Mouse (Mus musculus): ENCODE measurements around the gene Tns3. TPM values are rescaled to one million over a fixed set of nuclear protein-coding genes. Genes with fewer than 3 reads are reported as not detected.

Gene Tns3
- total and polyA plus RNA-seq, 3 experiments, result not detected

GRCm38 (mm10) chr11:8472439-8472838 lies 191.9 kb downstream of the Tns3 start:
- no peaks in the 10 kb centered on the region for H3K79me2 ChIP-seq (ENCODE audit: control insufficient read depth, insufficient read depth, low read length, poor library complexity)
- H3K27ac ChIP-seq (ENCODE audit: control insufficient read depth, low read depth, low read length), result no peak overlapping the region
- no peak for TF ChIP-seq MAFK (IDR thresholded peaks at IDR 0.05; ENCODE audit: borderline replicate concordance, low read depth, low read length)
- TF ChIP-seq NELFE (IDR thresholded peaks at IDR 0.05; ENCODE audit: low read depth, low read length), result no peak
- TF ChIP-seq E2F4 (IDR thresholded peaks at IDR 0.05; ENCODE audit: borderline replicate concordance, low read depth, low read length), result no peak
- no peak for TF ChIP-seq ELF1 (IDR thresholded peaks at IDR 0.05; ENCODE audit: low read depth, low read length)
- no peak for TF ChIP-seq MYC (IDR thresholded peaks at IDR 0.05; ENCODE audit: low read depth, low read length)
- TF ChIP-seq MAZ (IDR thresholded peaks at IDR 0.05; ENCODE audit: low read depth, low read length), result no peak
- TF ChIP-seq ZMIZ1 (IDR thresholded peaks at IDR 0.05; ENCODE audit: low read depth, low read length), result no peak
- TF ChIP-seq POLR2A (IDR thresholded peaks at IDR 0.05; ENCODE audit: control insufficient read depth in 1 of 2, insufficient read depth in 1 of 2, low read depth in 1 of 2, low read length in 2 of 2, poor library complexity in 1 of 2), result no peak
- no peak for TF ChIP-seq RCOR1 (IDR thresholded peaks at IDR 0.05; ENCODE audit: low read depth, low read length)
- no peak for TF ChIP-seq ZC3H11A (IDR thresholded peaks at IDR 0.05; ENCODE audit: low read depth, low read length)
- no peak for TF ChIP-seq MEF2A (IDR thresholded peaks at IDR 0.05; ENCODE audit: extremely low read depth, insufficient replicate concordance, low read depth, low read length, poor library complexity, severe bottlenecking)
- TF ChIP-seq ZNF384 (IDR thresholded peaks at IDR 0.05; ENCODE audit: low read depth, low read length), result no peak
- no peak for TF ChIP-seq TAL1 (IDR thresholded peaks at IDR 0.05; ENCODE audit: low read length)
- no peak for TF ChIP-seq KAT2A (conservative IDR thresholded peaks at IDR 0.05; ENCODE audit: low read depth, low read length)
- TF ChIP-seq EP300 (IDR thresholded peaks at IDR 0.05; ENCODE audit: low read depth in 1 of 2, low read length in 2 of 2), result no peak
- no peak for TF ChIP-seq GABPA (IDR thresholded peaks at IDR 0.05; ENCODE audit: low read depth, low read length)
- TF ChIP-seq RAD21 (IDR thresholded peaks at IDR 0.05; ENCODE audit: low read depth, low read length), result no peak
- no peaks in the 10 kb centered on the region for H3K36me3 ChIP-seq (ENCODE audit: control insufficient read depth in 1 of 2, insufficient read depth in 2 of 2, low read length in 2 of 2)
- no peak for DNase-seq (ENCODE audit: low read depth, low spot score)
- H3K4me1 ChIP-seq (ENCODE audit: control insufficient read depth in 1 of 2, insufficient read depth in 2 of 2, low read length in 2 of 2), result no peaks in the 10 kb centered on the region
- no peak overlapping the region for H3K4me3 ChIP-seq (ENCODE audit: control insufficient read depth in 1 of 2, insufficient read depth in 1 of 2, low read depth in 2 of 2, low read length in 2 of 2)
- H3K27me3 ChIP-seq (ENCODE audit: control insufficient read depth in 1 of 2, insufficient read depth in 2 of 2, low read length in 2 of 2), result no peaks in the 10 kb centered on the region
- H3K9me3 ChIP-seq (replicated peaks; ENCODE audit: insufficient read depth, low read length), result no peaks in the 10 kb centered on the region
- no peak overlapping the region for H3K9ac ChIP-seq (ENCODE audit: control insufficient read depth, low read depth, low read length, poor library complexity, severe bottlenecking)

DNA sequence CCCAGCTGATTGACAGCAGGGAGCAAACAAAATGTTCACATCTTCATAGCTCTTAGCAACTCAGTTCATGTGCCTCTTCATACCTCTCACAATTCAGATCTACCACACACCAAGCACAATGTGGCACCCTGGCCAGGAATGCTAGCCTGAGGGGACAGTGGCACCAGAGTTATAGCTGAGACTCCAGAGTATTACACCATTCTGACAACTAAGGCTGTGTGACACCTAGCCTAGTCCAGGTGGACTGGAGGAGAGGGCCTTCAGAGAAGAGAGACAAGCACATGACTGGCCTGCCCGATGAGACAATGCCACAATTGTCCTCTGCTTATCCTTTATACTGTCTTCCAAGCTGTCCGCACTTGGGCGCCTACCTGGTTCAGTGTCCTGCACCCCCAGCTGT lies 192.8 kb downstream of the Tns3 start:
- Histone ChIP-seq H3K79me2 (ENCODE audit: control insufficient read depth, insufficient read depth, low read length, poor library complexity) (no peaks in the 10 kb centered on the region), H3K4me3 (ENCODE audit: control insufficient read depth in 1 of 2, insufficient read depth in 1 of 2, low read depth in 2 of 2, low read length in 2 of 2) (no peak overlapping the region), H3K27me3 (ENCODE audit: control insufficient read depth in 1 of 2, insufficient read depth in 2 of 2, low read length in 2 of 2) (no peaks in the 10 kb centered on the region), H3K27ac (ENCODE audit: control insufficient read depth, low read depth, low read length) (no peak overlapping the region), H3K4me1 (ENCODE audit: control insufficient read depth in 1 of 2, insufficient read depth in 2 of 2, low read length in 2 of 2) (no peaks in the 10 kb centered on the region), H3K36me3 (ENCODE audit: control insufficient read depth in 1 of 2, insufficient read depth in 2 of 2, low read length in 2 of 2) (no peaks in the 10 kb centered on the region), H3K9ac (ENCODE audit: control insufficient read depth, low read depth, low read length, poor library complexity, severe bottlenecking) (no peak overlapping the region), H3K9me3 (replicated peaks; ENCODE audit: insufficient read depth, low read length) (no peaks in the 10 kb centered on the region)
- TF ChIP-seq GATA1 (IDR thresholded peaks at IDR 0.05; ENCODE audit: low read depth, low read length) (no peak), CHD1 (IDR thresholded peaks at IDR 0.05; ENCODE audit: low read depth, low read length) (no peak), E2F4 (IDR thresholded peaks at IDR 0.05; ENCODE audit: borderline replicate concordance, low read depth, low read length) (no peak), EP300 (IDR thresholded peaks at IDR 0.05; ENCODE audit: low read depth in 1 of 2, low read length in 2 of 2) (no peak), ZC3H11A (IDR thresholded peaks at IDR 0.05; ENCODE audit: low read depth, low read length) (no peak), USF1 (IDR thresholded peaks at IDR 0.05; ENCODE audit: low read depth, low read length) (no peak), SMC3 (IDR thresholded peaks at IDR 0.05; ENCODE audit: low read depth, low read length) (no peak), KAT2A (conservative IDR thresholded peaks at IDR 0.05; ENCODE audit: low read depth, low read length) (no peak), MEF2A (IDR thresholded peaks at IDR 0.05; ENCODE audit: extremely low read depth, insufficient replicate concordance, low read depth, low read length, poor library complexity, severe bottlenecking) (no peak), ELF1 (IDR thresholded peaks at IDR 0.05; ENCODE audit: low read depth, low read length) (no peak), BHLHE40 (IDR thresholded peaks at IDR 0.05; ENCODE audit: borderline replicate concordance, low read depth, low read length) (no peak), ZKSCAN1 (IDR thresholded peaks at IDR 0.05; ENCODE audit: low read depth, low read length) (no peak), HCFC1 (IDR thresholded peaks at IDR 0.05; ENCODE audit: low read depth, low read length) (no peak), CHD2 (IDR thresholded peaks at IDR 0.05; ENCODE audit: low read length) (no peak), MAX (IDR thresholded peaks at IDR 0.05; ENCODE audit: low read length) (no peak), TCF12 (IDR thresholded peaks at IDR 0.05; ENCODE audit: low read depth, low read length) (no peak), JUND (IDR thresholded peaks at IDR 0.05; ENCODE audit: low read depth, low read length) (no peak), POLR2AphosphoS5 (IDR thresholded peaks at IDR 0.05; ENCODE audit: borderline replicate concordance, low read depth, low read length) (no peak)
- DNase-seq (ENCODE audit: low read depth, low spot score), result no peak

All from MEL (cell line).